Mouse (Mus musculus) stomach, embryonic 15.5 days (tissue): ENCODE results near the gene Gm3500. TPM values are rescaled to one million over a fixed set of nuclear protein-coding genes. Genes with fewer than 3 reads are reported as not detected.
"Not testable (repeated sequence)": the region's sequence is repeated elsewhere in the genome, so short reads cannot be mapped to it uniquely, and the experiment has no call there.

Source experiments
- ATAC-seq: fragments of 200-750 bp; cut with Nextera tagmentation; 2 replicates; pipeline ENCODE4 v1.8.0; 2017; ENCODE audit warnings: low read depth, moderate number of reproducible peaks, moderate TSS enrichment; ENCODE audit not compliant: insufficient read depth, low FRiP score
- H3K27ac ChIP-seq: fragments of 300-500 bp; sonication (generic); 2 replicates; pipeline ENCODE4 v1.5.1; 2015; ENCODE audit warnings: mild to moderate bottlenecking, inconsistent platforms
- H3K27me3 ChIP-seq: fragments of 300-500 bp; sonication (generic); replicated peaks from 2 replicates; pipeline ENCODE4 v1.6.1; 2015; ENCODE audit warnings: inconsistent platforms
- H3K36me3 ChIP-seq: fragments of 300-500 bp; sonication (generic); 2 replicates; pipeline ENCODE4 v1.6.1; 2015; ENCODE audit warnings: inconsistent platforms
- H3K4me1 ChIP-seq: fragments of 300-500 bp; sonication (generic); 2 replicates; pipeline ENCODE4 v1.6.1; 2015; ENCODE audit warnings: inconsistent platforms
- H3K4me2 ChIP-seq: fragments of 300-500 bp; sonication (generic); 2 replicates; pipeline ENCODE4 v1.6.1; 2015; ENCODE audit warnings: mild to moderate bottlenecking, inconsistent platforms
- H3K4me3 ChIP-seq: fragments of 300-500 bp; sonication (generic); replicated peaks from 2 replicates; pipeline ENCODE4 v1.5.1; 2015; ENCODE audit warnings: inconsistent platforms
- H3K9ac ChIP-seq: fragments of 300-500 bp; sonication (generic); 2 replicates; pipeline ENCODE4 v1.6.1; 2015; ENCODE audit warnings: inconsistent platforms
- H3K9me3 ChIP-seq: fragments of 300-500 bp; sonication (generic); 2 replicates; pipeline ENCODE4 v1.6.1; 2016; ENCODE audit warnings: inconsistent platforms
- WGBS: fragments of 180-500 bp; shearing (Covaris S2); methylation state at CpG from one replicate; pipeline ENCODE4 v1.1.7; 2015; 5-methylcytosine and 5-hydroxymethylcytosine counted together
- polyA plus RNA-seq: library from polyadenylated mRNA; unstranded; fragments of >200 nt; fragmentation: Nextera tagmentation; extraction: Ambion mirVana; gene quantifications from 2 replicates; pipeline ENCODE4 v1.2.1, GENCODE M21; 2015

The Gm3500 gene
- 0.09 and 0.37 TPM in 2 replicates for polyA plus RNA-seq

- H3K4me2 ChIP-seq, ATAC-seq, H3K9me3 ChIP-seq, H3K36me3 ChIP-seq, H3K9ac ChIP-seq, H3K27me3 ChIP-seq, H3K4me1 ChIP-seq, H3K4me3 ChIP-seq, H3K27ac ChIP-seq: not testable (repeated sequence)
- WGBS = no CpG with 5 or more reads among the region's 37 CpGs
Measured at GRCm38 (mm10) chr14:5388949-5389348, at the start of gene Gm3500. TSS of gene Gm3500 (minus strand) at chr14:5389049.

DNA sequence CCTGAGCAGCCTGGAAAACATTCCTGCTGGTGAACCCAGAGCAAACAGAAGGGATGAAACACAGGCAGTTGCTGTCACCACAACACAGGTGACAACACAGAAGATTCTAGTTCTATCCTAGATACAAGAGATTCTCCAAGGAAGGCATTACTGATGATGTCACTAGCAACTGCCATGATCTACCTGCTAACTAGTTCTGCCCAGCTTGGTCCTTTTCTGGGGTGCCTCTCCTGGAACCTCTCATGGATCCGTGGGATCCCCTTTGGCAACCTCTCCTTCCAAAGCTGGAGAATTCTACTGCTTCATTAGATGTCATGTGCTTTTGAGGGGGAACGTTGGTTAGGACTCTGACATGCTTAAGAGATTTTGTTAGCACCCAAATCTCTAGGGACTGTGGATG, 54.0 kb downstream of the Gm3500 start, which contains the start of gene Gm3542:
Gm3542 (minus strand) TSS at position 101 of the 400 bp plus-strand sequence.
- not testable (repeated sequence) for ATAC-seq, H3K36me3 ChIP-seq, H3K9me3 ChIP-seq, H3K4me3 ChIP-seq, H3K4me1 ChIP-seq, H3K9ac ChIP-seq, H3K27me3 ChIP-seq, H3K4me2 ChIP-seq, H3K27ac ChIP-seq
- no CpG with 5 or more reads among the region's 2 CpGs for WGBS

Other genes starting within 250 kb of the Gm3500 start
- not detected in 2 replicates for gene Gm3317, start 224.5 kb downstream of the Gm3500 start, polyA plus RNA-seq
- not detected in 2 replicates for gene Gm8271, start 203.3 kb downstream of the Gm3500 start, polyA plus RNA-seq
- gene Gm3526, start 128.5 kb downstream of the Gm3500 start, polyA plus RNA-seq = not detected in 2 replicates
- not detected in 2 replicates for gene Gm3542, start 54.1 kb downstream of the Gm3500 start, polyA plus RNA-seq
- 0.58 and 0.61 TPM in 2 replicates for gene Gm3194, start 66.4 kb upstream of the Gm3500 start, polyA plus RNA-seq
- gene Gm8246, start 88.8 kb upstream of the Gm3500 start, polyA plus RNA-seq = not detected in 2 replicates
- not detected in 2 replicates for gene Gm3187, start 95.2 kb upstream of the Gm3500 start, polyA plus RNA-seq
- gene Gm3488, start 112.6 kb upstream of the Gm3500 start, polyA plus RNA-seq = 0.55 and 0.62 TPM in 2 replicates
- not detected in 2 replicates for gene Gm3532, start 149.4 kb upstream of the Gm3500 start, polyA plus RNA-seq
- gene Gm8265, start 244.0 kb upstream of the Gm3500 start, polyA plus RNA-seq = not detected in 2 replicates